Mouse (Mus musculus) c-Kit-negative CD71-positive TER-119-positive erythroid progenitor cells, embryonic 14.5 days (primary cell): ENCODE data around the gene Syt7.

ENCODE experiments used
- DNase-seq: peaks from one replicate; pipeline ENCODE4 v3.0.0-alpha.2; 2013; ENCODE audit warnings: low read depth, low spot score

The Syt7 gene

DNA sequence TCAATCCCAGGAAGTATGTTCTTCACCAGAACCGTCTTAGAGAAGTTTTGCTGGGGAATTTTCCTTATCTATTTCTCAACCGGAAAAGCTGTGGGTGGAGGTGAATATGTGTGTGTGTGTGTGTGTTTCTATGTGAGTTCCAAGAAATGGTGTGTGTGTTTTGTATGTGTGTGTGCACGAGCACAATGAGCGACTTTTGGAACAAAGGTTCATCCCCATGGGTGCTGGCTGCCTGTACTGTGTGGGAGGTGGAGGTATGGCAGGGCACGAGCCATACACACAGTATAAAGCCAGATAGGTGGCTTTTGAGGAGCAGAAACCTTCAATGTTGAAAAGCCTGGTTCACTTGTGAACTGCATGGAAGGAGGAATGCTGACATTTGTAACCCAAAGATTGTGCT, 1.2 kb upstream of the Syt7 start:
- no peak for DNase-seq

GRCm38 (mm10) chr19:10389391-10390098, 655 bp downstream of the Syt7 start:
- no peak for DNase-seq

DNA sequence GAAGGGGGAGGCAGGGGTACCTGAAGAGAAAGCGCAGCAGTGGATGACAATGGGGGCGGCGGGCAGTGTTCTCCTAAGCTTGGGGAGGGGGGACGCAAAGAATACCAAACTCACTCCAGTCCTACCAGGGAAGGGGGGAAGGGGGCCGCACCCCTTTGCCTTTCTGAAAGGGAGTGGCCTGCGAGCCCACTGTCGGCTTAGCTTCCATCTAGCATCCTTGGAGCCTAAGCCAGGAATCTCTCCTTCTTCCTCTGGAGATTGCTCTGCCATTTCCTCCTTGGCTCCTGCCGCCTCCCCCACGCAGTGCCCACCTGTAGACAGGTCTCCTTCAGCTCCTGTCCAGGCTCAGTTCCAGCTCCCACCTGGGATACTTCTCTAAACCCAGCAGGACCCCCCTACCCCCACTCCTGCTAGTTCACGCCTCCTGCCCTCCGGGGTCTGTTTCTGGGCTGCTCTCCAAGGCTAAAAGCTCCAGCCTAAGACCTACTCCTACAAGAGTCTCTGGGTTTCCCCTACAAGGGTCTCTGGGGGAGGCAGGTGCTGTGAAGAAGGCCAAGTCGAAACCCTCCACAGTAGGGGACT, 1.3 kb downstream of the Syt7 start:
- no peak for DNase-seq

- no peak for DNase-seq
Measured at GRCm38 (mm10) chr19:10391028-10391427, 2.1 kb downstream of the Syt7 start.

DNA sequence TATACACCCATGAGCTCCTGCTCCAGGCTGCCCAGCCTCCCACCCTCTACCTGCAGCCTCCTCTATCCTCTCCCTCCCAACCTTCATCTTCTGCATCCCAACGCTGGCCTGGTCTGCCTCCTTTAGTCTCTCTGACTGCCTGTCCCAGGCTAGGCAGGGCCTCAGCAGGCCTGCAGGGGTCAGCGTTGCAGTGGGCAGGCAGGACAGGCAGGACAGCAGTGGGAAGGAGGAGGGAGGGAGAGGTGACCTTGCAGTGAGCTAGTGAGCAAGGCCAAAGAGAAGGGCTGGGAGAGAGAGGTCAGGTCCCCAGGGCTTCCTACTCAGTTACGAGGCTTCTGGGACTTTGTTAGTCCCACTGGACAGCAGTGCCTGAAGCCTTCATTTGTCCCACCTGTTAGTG, 3.1 kb downstream of the Syt7 start:
- no peak for DNase-seq

- DNase-seq: no peak
Measured at GRCm38 (mm10) chr19:10393471-10393870, 4.6 kb downstream of the Syt7 start.

GRCm38 (mm10) chr19:10393874-10394500, 5.1 kb downstream of the Syt7 start:
- DNase-seq: no peak

GRCm38 (mm10) chr19:10395174-10395573, 6.3 kb downstream of the Syt7 start:
- DNase-seq: no peak

DNA sequence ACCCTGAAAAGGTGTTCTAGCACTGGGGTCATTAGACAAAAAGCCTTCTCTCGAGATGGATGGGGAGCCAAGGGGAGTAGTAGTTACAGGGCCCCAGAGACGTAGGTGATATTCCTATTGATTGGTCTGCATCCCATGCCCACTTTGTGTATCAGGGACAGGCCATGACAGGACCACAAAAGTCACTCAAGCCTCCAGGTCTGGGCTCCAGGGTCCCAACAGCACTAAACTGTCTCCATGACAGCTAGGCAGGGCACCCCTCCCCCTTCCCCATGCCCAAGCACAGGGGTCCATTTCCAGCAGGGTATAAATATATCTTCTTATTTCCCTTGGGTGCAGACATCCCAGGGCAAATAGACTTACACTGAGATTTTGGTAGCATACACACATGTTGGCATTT, 8.1 kb downstream of the Syt7 start:
- DNase-seq: no peak

GRCm38 (mm10) chr19:10397479-10398153, 8.7 kb downstream of the Syt7 start:
- no peak for DNase-seq

- no peak for DNase-seq
Measured at GRCm38 (mm10) chr19:10398296-10398695, 9.4 kb downstream of the Syt7 start.

GRCm38 (mm10) chr19:10402771-10403494, 14.0 kb downstream of the Syt7 start:
- no peak for DNase-seq

DNA sequence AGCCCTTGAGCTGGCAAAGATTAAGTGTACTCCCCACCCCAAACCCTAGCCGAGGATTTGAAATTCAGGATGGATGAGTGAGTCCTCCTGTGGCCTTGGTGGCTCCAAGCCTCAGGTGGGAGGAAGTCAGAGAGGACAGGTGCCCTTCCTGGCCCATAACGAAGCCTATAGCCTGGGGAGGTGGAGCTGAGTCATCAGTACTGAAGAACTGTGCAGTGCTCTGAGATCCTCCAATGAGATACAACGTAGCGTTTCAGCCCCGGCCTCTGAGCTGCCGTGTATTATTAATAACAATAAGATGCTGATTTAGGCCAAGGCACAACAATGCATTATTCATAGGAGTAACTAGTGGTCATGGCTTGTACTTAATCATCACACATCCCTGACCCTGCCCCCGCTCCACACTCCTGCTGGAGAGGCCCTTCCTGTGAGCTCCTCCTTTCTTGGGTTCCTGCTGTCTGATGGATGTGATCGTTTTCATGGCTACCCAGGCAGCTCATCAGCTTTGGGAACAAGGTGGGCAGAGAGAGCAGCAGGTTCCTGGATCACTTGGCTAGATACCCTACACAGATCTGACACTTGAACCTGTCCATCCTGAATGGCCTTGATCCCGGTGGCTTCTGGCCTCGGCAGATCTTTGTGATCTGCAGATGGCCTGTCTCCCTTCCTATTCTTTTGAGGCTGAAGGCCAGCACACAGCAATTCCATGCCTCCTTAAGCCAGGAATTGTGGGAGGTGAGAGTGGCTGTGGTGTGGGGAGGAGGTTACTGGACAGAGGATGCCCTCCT, 14.9 kb downstream of the Syt7 start:
- no peak for DNase-seq

DNA sequence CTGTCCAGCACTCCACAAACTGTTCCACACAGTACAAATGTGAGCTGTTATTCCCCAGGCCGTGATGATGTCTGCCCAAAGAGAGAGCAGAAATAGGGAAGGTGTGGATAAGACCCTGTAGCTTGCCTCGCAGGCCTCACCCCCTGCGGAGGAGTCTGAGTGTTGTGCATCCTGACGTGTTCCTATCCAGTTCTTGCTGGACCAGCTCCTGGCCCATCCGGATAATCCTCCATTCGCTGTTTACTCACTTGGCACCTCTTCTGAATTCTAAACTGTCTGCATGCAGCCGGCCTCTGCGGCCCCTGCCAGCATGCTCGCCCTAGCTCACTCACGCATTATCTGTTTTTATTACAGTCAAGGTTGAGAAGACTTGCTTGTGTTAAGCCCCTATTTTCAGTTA, 15.5 kb downstream of the Syt7 start:
- DNase-seq: no peak

DNA sequence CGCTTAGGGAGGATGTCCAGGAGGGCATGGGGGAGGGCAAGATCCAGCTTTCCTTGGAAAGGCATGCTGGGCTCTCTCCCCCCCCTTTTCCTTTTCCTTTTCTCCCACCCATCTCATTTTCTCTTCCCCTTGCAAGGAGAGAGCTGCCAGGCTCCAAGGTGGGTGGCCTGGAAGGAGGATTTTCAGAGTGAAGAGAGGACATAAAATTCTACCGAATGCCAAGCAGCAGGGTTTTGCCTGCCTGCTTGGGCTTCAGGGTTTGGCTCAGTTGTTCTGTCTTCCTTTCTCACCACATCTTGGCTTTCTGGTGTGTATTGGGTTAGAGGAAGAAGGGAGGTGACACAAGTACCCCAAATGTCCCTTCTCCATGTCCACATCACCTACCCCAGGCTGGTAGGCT, 16.0 kb downstream of the Syt7 start:
- DNase-seq: no peak

DNA sequence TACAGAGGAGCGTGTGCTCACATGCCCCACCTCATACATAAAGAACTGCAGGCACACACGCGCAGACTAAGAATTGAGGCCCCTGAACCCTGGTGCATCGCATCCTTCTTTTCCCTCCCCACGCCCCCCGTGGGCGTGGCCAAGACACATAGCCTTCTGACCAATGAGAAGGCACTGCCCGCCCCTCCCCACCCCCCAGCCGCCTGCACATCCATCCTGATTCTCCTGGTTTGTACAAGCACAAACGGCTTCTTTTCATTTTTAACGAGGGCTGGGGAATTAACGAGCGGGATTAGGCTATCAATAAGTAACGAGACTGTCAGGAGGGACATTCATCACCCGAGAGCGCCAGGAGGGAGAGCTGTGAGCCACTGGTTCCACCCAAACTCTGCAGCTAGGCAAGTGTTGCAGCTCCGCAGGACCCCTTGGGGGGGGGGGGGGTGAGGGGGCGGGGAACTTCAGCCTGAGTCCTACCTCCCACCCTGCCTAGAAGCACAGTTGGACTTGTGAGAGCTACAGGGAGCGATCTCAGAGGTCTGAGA, 24.9 kb downstream of the Syt7 start:
- DNase-seq: no peak

DNA sequence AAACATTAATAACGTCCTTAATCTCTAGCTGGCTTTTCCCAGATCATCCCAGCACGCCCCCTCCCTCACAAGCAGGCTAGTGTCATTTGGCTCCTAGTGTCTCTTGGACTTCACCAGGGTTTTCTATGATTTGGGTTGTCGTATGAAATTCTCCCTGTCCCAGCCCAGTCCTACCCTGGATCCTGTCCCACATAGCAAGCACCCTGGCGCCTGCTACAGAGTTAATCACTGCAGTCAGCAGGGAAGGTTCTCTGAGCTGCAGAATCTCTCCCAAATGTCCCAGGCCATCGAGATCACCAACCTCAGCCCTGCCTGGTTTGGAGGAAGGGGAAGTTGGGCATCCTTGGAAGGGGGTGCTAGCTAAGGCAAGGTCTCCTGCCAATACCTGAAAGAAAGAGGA, 26.6 kb downstream of the Syt7 start:
- DNase-seq: no peak

DNA sequence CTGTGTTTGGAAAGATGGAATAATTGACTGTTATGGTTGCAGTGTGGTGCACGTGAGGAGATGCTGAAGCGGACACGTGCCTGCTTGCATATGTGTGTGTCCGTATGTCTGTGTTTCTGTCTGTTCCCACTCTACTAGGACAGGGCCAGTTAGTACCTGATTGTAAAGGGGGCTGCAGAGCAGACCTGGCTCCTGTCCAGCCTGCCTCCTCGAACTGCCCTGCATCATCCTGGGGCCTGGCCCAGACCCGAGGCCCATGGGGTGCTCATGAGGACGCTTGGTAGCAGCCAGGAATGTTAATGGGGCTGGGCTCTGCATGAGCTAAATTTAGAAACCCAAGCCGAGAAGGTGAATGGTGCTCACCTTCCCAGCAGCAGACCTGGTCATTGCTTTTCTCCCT, 28.0 kb downstream of the Syt7 start:
- no peak for DNase-seq

DNA sequence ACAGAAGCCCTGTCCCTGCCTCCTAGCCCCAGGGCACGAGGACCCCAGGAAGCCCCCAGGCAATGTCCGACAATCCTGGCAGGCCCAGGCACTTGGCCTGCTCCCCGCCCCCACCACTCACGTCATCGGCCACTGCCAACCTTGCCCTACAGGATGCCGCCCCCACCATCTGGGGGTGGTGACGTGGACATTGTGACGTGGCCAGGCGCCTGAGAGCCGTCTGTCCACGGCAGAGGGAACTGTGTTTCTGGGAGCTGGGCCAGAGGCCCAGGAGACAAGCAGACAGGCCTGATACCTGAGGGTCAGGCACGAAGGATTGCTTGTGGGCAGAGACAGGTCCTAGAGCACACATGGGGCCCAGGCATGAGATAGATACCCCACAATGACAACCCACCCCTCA, 28.5 kb downstream of the Syt7 start:
- DNase-seq: no peak

GRCm38 (mm10) chr19:10421986-10422976, 33.4 kb downstream of the Syt7 start:
- DNase-seq: no peak
